Mouse (Mus musculus): Measurements from ENCODE around the gene 2510039O18Rik. TPM values are rescaled to one million over a fixed set of nuclear protein-coding genes. Genes with fewer than 3 reads are reported as not detected.

2510039O18Rik gene
- polyA plus RNA-seq, 1 experiment from 2014 or later = 13.3 TPM

DNA sequence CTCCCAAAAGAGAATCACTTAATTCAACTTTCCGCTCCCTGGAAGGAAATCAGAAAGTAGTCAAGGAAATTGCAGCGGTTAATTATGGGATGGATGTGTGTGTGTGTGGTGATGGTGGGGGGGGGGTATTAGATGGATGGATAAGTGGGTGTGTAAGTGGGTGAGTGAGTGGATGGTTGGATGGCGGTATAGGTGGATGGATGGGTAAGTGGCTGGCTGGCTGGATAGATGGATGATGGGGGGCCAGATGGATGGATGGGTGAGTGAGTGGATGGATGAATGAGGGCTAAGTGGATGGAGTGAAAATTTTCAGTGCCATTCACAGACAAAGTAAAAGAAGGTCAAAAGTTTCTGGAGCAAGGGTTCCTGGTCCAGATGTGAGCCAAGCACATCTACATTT is 3.7 kb upstream of the 2510039O18Rik start:
- H3K4me1 ChIP-seq (replicated peaks; ENCODE audit: control insufficient read depth, insufficient read depth) = peaks cover 13% of the 10 kb centered on the region; the same call in 1 of the 2 replicates
- peak overlapping the region; percentile 75; the same call in 1 of the 2 replicates for H3K9ac ChIP-seq (ENCODE audit: low read length)
- DNase-seq (ENCODE audit: low spot score) (no peak), ATAC-seq (ENCODE audit: low FRiP score, low TSS enrichment) (no peak)
- TF ChIP-seq CTCF (IDR thresholded peaks at IDR 0.05; ENCODE audit: low read depth) (no peak), EP300 (optimal IDR thresholded peaks at IDR 0.05) (no peak)
- peak overlapping the region; percentile 72 for H3K4me3 ChIP-seq (ENCODE audit: low read depth, low read length)
- 42% methylated on average over 3 of the region's 3 CpGs for WGBS
- H3K4me2 ChIP-seq (replicated peaks; ENCODE audit: low read depth) = peak overlapping the region; percentile 86
- peak overlapping the region; percentile 76 for H3K27ac ChIP-seq (replicated peaks)
- no peaks in the 10 kb centered on the region for H3K36me3 ChIP-seq (ENCODE audit: control insufficient read depth, insufficient read depth, low read length)
- H3K9me3 ChIP-seq (ENCODE audit: control insufficient read depth, low read length) = no peaks in the 10 kb centered on the region
- no peaks in the 10 kb centered on the region for H3K27me3 ChIP-seq (ENCODE audit: control insufficient read depth, insufficient read depth, low read length)

DNA sequence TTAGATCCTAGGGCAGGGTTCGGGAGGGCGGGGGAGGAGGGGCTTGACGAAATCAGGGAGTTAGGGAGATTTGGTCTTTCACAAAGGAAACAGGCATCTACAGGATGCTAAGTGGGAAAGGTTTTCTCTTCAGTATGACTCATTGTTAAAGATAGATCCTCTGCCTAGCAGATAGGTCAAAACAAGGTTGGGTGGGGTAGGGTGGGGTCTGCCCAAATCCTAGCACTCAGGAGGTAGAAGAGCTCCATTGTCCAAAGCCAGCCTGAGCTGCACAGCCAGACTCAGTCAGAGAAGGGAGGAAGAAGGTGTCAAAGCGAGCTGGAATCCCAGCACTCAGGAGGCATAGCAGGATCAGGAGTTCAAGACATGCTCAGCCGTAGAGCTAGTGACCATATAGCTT is 3.2 kb upstream of the 2510039O18Rik start:
- DNase-seq (ENCODE audit: low spot score) (no peak), ATAC-seq (ENCODE audit: low FRiP score, low TSS enrichment) (no peak)
- WGBS = 67% methylated on average over 5 of the region's 5 CpGs
- H3K9me3 ChIP-seq (ENCODE audit: control insufficient read depth, low read length) = no peaks in the 10 kb centered on the region
- no peaks in the 10 kb centered on the region for H3K36me3 ChIP-seq (ENCODE audit: control insufficient read depth, insufficient read depth, low read length)
- no peak overlapping the region for H3K4me2 ChIP-seq (replicated peaks; ENCODE audit: low read depth)
- no peak overlapping the region for H3K9ac ChIP-seq (ENCODE audit: low read length)
- no peak overlapping the region for H3K4me3 ChIP-seq (ENCODE audit: low read depth, low read length)
- peak overlapping the region; percentile 73 for H3K27ac ChIP-seq (replicated peaks)
- TF ChIP-seq EP300 (optimal IDR thresholded peaks at IDR 0.05) (no peak), CTCF (IDR thresholded peaks at IDR 0.05; ENCODE audit: low read depth) (no peak)
- peaks cover 14% of the 10 kb centered on the region; the same call in 1 of the 2 replicates for H3K4me1 ChIP-seq (replicated peaks; ENCODE audit: control insufficient read depth, insufficient read depth)
- no peaks in the 10 kb centered on the region for H3K27me3 ChIP-seq (ENCODE audit: control insufficient read depth, insufficient read depth, low read length)

DNA sequence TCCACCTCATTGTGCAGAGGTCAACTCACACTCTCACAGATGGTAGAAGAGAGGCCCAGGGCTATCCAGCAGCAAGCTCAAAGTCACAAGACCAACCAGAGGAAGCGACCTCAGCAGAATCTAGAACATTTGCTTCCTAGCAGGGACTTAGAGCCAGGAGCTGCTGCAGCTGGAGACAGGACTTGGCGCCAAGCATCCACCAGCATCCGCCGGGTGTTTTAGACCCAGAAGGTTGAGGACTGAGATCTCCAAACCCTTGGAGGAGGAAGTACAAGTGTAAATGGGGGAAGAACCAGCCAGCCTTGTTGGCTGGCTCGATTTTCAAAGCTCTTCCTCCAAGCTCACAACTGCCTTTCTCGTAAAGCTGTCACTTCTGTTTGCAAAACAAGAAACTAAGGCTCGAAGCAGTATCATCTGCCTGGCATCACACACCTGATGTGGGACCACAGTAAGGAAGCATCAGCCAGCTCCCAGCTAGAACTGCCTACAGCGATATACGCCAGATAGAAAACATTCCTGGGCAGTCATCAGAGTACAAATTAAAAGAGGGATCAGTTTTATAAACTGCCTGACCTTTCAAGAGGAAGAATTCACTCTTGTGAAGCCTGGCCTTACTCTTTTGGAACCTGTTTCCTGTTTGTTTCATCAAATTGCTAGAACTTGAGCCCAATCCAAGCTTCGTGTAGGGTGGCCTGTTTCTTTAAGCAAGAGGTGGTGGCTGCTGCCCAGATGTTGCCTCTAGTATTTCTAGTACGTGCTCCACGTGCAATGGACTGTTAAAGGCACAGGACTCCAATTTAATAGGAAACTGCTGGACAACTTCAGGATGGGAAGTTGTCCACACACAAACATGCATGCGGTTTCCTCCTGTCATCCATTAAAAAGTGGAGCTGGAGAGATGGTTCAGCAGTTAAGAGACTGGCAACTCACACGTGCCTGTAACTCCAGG is 2.3 kb upstream of the 2510039O18Rik start:
- H3K4me3 ChIP-seq (ENCODE audit: low read depth, low read length) = no peak overlapping the region
- H3K27ac ChIP-seq (replicated peaks) = peak overlapping the region; percentile 81
- TF ChIP-seq EP300 (optimal IDR thresholded peaks at IDR 0.05) = no peak
- no peak for TF ChIP-seq CTCF (IDR thresholded peaks at IDR 0.05; ENCODE audit: low read depth)
- ATAC-seq (ENCODE audit: low FRiP score, low TSS enrichment) = no peak; the same call in 1 of the 2 replicates
- no peaks in the 10 kb centered on the region for H3K36me3 ChIP-seq (ENCODE audit: control insufficient read depth, insufficient read depth, low read length)
- 37% methylated on average over 14 of the region's 14 CpGs for WGBS
- H3K4me2 ChIP-seq (replicated peaks; ENCODE audit: low read depth) = peak overlapping the region; percentile 2; the same call in 1 of the 2 replicates
- H3K4me1 ChIP-seq (replicated peaks; ENCODE audit: control insufficient read depth, insufficient read depth) = peaks cover 14% of the 10 kb centered on the region; the same call in 1 of the 2 replicates
- no peaks in the 10 kb centered on the region for H3K9me3 ChIP-seq (ENCODE audit: control insufficient read depth, low read length)
- DNase-seq (ENCODE audit: low spot score) = no peak
- no peaks in the 10 kb centered on the region for H3K27me3 ChIP-seq (ENCODE audit: control insufficient read depth, insufficient read depth, low read length)
- H3K9ac ChIP-seq (ENCODE audit: low read length) = no peak overlapping the region

DNA sequence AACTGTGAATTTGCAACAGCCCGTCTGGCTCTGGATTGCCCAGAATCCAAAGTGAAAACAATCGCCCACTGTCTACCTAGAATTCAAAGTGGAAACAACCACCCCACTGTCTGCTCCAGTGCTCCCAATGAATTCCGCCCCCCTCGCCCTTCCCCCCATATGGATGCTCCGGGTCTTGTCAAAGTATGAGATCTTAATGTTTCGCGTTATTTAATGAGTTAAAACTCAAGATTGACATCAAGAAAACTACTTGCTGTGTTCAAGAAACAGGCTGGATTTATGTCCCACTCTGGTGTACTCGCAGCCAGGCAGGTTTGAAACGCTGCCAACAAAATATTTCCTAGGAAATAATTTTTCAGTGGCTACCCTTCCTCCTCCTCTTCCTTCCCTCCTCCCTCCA is 584 bp upstream of the 2510039O18Rik start:
- DNase-seq (ENCODE audit: low spot score) = no peak
- H3K9ac ChIP-seq (ENCODE audit: low read length) = no peak overlapping the region
- no peak overlapping the region; the same call in 1 of the 2 replicates for H3K4me2 ChIP-seq (replicated peaks; ENCODE audit: low read depth)
- peaks cover 6% of the 10 kb centered on the region; the same call in 1 of the 2 replicates for H3K36me3 ChIP-seq (ENCODE audit: control insufficient read depth, insufficient read depth, low read length)
- no peak for ATAC-seq (ENCODE audit: low FRiP score, low TSS enrichment)
- no peaks in the 10 kb centered on the region for H3K27me3 ChIP-seq (ENCODE audit: control insufficient read depth, insufficient read depth, low read length)
- H3K4me3 ChIP-seq (ENCODE audit: low read depth, low read length) = 0 out of 2 replicates have a peak overlapping the region, but pooled peaks have one; percentile 2
- peak overlapping the region; percentile 46 for H3K27ac ChIP-seq (replicated peaks)
- peaks cover 14% of the 10 kb centered on the region; the same call in 1 of the 2 replicates for H3K4me1 ChIP-seq (replicated peaks; ENCODE audit: control insufficient read depth, insufficient read depth)
- no peak for TF ChIP-seq CTCF (IDR thresholded peaks at IDR 0.05; ENCODE audit: low read depth)
- no peaks in the 10 kb centered on the region for H3K9me3 ChIP-seq (ENCODE audit: control insufficient read depth, low read length)
- 34% methylated on average over 9 of the region's 9 CpGs for WGBS

DNA sequence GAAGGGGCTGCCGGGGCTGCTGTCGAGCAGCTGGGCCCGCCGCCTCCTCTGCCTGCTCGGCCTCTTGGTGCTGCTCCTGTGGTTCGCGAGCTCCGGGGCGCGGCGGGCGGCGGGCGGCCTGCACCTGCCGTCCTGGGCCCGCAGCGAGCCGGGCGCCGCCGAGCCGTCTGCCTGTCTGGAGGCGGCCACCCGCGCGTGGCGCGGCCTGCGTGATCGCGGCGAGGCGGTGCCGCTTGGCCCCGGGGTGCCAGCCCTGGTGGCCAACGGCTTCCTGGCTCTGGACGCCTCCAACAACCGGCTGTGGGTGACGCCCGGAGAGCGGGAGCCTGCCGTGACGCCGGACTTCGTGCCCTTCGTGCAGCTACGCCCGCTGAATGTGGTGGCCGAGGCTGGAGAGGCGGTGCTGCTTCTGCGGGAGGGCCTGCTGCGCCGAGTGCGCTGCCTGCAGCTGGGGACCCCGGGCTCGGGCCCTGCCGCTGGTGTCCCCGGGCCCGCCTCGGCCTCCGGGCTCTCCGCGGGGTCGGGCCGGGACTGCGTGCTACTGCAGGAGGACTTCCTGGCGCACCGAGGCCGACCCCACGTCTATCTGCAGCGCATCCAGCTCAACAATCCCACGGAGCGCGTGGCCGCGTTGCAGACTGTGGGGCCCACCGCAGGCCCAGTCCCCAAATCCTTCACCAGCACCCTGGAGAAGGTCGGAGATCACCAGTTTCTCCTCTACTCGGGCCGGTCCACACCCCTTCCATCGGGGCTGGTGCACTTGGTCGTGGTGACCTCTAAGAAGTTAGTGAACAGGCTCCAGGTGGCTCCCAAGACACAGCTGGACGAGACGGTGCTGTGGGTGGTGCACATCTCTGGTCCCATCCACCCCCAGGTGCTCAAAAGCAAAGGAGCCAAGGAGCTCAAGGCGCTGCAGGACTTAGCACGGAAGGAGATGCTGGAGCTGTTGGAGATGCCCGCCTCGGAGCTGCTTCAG is 638 bp downstream of the 2510039O18Rik start:
- no peaks in the 10 kb centered on the region for H3K9me3 ChIP-seq (ENCODE audit: control insufficient read depth, low read length)
- peak; percentile 74 for DNase-seq (ENCODE audit: low spot score)
- H3K36me3 ChIP-seq (ENCODE audit: control insufficient read depth, insufficient read depth, low read length) = peaks cover 17% of the 10 kb centered on the region
- TF ChIP-seq EP300 (optimal IDR thresholded peaks at IDR 0.05) (no peak), CTCF (IDR thresholded peaks at IDR 0.05; ENCODE audit: low read depth) (no peak)
- peak overlapping the region; percentile 99 for H3K4me2 ChIP-seq (replicated peaks; ENCODE audit: low read depth)
- peaks cover 11% of the 10 kb centered on the region; the same call in 1 of the 2 replicates for H3K4me1 ChIP-seq (replicated peaks; ENCODE audit: control insufficient read depth, insufficient read depth)
- H3K27me3 ChIP-seq (ENCODE audit: control insufficient read depth, insufficient read depth, low read length) = no peaks in the 10 kb centered on the region
- ATAC-seq (ENCODE audit: low FRiP score, low TSS enrichment) = peak; percentile 71
- 5% methylated on average over 63 of the region's 88 CpGs for WGBS
- peak overlapping the region; percentile 90 for H3K9ac ChIP-seq (ENCODE audit: low read length)
- H3K4me3 ChIP-seq (ENCODE audit: low read depth, low read length) = peak overlapping the region; percentile 92
- H3K27ac ChIP-seq (replicated peaks) = peak overlapping the region; percentile 91
